Mouse (Mus musculus) layer of hippocampus, postnatal 25 days (tissue): ENCODE measurements around the gene Fam213a. TPM values are rescaled to one million over a fixed set of nuclear protein-coding genes. Genes with fewer than 3 reads are reported as not detected.
"Not testable (repeated sequence)": the region's sequence is repeated elsewhere in the genome, so short reads cannot be mapped to it uniquely, and the experiment has no call there.

ENCODE experiments used
- DNase-seq, 2 experiments: peaks; one replicate each; pipeline ENCODE4 v3.0.0; 2022; ENCODE audit warnings: mixed read lengths in 2 of 2, low spot score in 1 of 2; ENCODE audit errors: extremely low spot score in 1 of 2
- total RNA-seq, 2 experiments: library from RNA; stranded (reverse); gene quantifications; 2 replicates each; pipeline ENCODE4 v1.2.3; 2021

Gene Fam213a
- 100 to 1,000 TPM; 160 to 181 TPM for total RNA-seq

DNA sequence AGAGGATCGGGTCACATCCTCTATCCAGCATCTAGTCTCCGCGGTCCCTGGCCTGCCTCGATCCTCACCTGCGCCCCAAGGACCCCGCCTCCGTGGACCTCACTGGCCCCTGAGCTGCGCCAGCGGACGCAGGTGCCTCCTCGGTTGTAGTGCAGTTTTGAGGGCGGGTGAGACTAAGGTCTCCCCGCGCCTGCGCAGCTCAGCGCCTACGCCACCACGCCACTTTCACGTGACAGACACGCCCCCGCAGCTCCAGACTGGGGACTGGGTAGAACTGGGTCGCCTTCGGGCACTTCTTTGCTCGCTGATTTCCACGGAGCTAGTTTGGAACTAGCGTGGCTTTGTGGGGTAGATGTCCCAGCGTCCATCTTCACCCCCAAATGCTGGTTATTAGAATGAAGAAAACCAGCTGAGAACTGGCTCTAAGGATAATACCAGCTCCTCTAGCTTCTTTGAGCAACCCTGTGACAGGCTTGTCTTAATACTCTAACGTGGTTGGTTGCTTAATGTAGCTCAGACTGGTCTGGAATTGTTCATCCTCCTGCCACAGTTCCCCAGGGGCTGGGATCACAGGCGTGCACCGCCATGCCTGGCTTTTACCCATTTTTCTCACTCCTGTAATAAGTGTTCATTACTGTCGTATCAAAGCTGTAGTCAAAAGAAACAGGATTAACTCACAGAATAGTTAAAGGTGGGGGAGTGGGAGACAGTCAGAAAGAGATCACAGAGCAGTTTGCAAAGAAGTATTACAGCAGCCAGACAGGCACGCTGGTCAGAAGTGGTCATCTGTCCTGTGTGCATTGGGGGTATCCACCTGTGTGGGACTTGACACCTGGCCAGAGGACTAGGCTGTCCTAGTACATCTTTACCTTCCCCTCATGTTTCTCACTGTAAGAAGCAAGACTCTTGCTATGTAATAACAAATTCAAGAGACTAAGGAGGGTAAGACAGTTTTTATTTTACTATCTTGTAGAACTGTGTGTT, at the start of gene Fam213a:
Gene Fam213a (minus strand): TSS at position 159 of the 984 bp plus-strand sequence.
- DNase-seq, result peak; percentile 86 to 90

DNA sequence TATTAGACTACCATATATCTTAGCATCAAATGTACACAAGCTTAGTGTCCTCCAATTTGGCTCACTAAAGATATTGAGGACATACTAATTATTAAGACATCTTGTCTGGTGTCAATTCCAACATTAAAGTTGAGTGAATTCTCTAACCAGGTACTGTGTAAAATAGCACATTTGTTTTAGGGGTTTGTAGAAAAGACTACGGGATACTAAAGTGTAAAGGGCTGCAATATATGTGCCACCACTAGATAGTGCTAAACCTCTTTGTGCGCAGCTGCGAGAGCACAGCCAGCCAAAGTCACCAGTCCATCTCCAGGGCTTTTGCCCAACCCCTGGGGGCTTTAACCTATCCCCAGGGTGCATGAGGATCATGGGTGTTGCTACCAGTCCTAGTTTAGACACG, 39.6 kb upstream of the Fam213a start:
- not testable (repeated sequence) for DNase-seq

DNA sequence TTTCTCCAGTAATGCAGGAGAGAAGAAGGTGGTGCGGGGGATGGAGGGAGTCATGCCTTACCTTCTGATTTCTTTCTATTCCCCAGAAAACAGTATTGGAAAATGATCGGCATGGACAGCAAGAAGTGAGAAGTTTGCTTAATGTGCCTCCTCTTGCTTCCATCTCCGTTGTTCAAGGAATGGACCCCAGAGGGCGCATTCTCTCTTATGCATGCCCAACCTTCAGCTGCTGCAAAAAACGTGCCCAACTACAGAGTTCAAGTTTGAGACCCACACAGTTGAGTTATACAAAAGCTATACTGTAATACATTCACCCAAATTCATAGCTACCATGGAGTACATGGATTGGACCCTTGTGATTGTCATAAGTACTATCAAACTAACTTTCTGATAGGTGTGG, 38.9 kb upstream of the Fam213a start:
- DNase-seq, result no peak

DNA sequence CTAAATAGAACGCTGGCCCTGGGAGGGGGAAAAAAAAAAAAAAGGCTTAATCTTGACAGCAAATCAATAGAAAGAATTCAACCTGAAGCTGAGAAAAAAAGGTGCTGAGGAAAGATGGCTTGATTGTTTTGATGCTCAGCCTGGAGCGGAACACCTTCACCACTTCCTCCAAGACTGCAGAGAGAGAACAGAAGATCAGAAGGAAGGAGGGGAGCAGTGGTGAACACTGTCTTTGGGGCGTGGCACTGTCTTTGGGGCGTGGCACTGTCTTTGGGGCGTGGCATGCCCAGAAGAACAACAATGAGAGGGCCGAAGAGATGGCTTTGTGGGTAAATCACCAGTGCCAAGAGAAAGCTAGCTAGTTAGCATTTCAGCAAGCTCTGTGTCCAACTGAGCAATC, 36.9 kb upstream of the Fam213a start:
- no peak for DNase-seq

DNA sequence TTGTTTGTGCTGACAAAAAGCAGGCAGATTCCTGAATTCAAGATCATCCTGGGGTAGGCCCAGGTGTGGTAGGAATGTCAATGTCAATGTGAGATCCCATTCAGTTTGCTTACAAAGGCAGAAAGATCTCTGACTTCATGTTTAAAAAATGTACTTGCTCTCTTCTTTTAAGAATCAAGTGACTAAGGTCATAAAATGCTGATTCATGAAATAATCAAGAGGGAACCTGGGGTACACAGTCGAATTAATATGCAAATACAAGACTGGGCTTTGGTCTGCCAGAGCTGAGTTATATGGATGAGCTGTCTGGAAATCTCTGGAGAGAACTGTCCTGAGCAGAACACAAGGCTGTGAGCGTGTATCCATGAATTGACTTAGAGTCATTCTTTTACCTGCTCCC, 33.8 kb upstream of the Fam213a start:
- DNase-seq, result no peak

DNA sequence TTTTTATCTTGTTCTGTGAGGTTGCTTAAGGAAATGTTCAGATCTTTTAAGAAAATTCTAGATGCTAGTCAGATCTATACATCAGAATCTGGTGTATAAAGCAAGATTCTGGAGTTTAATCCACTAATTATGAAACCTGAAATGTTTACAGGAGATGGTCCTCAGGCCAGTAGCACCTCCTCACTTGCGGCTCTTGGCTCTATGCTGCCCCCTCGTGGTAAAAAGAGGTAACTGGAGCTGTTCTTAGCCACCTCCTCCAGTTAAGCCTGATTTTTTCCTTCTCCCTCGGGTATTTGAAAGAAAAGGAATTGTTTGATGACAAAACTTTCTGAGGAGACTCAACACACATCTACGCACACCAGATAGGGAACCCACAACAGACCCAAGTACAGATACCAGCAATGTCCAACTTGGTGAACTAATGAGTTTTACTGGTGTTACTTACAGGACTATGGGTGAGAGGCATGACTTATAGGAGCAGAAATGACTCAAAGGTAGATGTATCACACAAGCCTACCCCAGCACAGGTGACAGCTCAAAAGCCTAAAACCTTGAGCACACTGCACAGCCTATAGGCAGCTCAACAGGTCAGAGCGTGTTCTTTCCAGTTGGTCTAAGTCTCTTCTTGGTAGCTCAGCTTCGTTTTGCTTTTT, 21.7 kb upstream of the Fam213a start:
- DNase-seq, result peak; percentile 49 to 76

DNA sequence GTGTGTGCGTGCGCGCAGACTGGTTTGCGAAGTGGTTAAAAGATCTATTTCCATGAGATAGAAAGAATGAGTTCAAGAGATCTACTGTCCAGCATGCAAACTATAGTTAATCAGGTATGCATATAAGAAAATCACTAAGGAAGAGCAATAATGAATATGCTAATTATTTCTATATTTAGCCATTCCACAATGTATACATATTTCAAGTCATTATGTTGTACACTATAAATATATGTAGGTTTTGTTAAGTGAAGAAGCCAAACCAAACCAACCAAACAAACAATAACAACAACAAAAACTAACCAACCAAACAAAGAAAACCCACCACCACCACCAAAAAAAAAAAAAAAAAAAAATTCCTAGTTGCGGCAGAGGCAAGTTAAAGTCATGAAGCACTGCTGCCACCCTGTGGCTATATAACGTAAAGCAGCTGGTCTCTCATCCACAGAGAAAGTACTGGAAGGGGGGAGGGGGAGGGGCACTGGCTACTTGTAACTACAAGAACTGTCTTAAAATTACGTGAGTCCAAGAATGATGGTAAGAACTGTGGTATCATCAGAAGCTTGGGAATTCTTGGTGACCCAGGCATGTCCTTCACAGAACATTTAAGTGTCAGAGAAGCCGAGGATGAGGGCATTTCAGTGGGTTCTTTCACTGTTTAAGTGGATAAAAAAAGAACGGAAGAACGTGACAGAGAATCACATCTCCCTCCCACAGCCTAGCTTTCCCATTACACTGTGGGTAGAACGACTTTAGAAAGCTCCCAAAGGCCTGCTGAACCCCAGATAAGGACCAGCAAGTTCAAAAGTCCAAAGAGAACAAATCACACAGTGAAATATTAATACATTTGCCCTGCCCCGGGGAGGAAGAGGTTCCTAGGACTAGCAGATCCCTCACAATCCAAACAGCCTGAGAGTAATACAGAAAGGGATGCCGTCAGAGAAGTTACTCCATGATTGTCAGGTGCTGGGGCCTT, 19.8 kb upstream of the Fam213a start:
- DNase-seq, result peak; percentile 58 to 85

DNA sequence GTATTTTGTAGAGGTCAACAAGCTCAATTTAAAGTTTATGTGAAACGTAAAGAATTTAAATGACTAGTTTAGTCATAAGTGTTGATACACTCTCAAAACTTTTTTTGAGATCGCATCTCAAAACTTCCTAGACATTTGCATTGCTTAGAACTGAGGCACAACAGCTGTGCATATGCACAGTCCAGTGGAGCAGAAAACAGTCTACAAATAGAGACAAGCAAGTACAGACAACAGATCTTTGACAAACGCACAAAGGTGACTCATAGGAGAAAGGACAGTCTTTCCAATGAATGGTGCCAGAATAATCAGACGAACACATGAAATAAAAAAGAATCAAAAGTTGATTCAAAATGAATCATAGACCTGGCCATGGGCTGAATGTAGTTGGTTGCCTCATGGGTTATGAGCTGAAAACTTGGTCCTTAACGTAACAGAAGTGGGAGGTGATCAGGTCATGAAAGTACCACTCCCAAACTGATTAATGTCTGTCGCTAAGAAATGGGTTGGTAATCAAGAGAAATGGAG, 17.5 kb upstream of the Fam213a start:
- DNase-seq, result no peak

DNA sequence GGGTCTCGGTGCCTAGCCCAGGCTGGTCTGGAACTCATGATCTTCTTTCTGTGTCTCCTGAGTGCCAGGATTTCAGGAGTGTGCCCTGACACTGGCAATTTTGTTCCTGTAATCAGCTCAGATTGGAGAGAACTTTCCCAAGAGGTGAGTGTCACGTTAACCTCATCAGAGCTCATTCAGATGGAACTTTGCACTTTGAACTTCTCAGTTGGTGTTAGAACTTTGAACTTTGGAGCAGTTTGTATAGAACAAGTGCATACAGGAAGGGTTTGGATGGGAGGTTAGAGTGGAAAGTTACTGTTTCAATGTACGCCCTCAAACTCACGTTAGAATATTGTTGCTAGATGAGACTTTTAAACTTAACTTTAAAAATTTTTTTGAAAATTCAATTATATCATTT, 15.7 kb upstream of the Fam213a start:
- DNase-seq, result no peak

DNA sequence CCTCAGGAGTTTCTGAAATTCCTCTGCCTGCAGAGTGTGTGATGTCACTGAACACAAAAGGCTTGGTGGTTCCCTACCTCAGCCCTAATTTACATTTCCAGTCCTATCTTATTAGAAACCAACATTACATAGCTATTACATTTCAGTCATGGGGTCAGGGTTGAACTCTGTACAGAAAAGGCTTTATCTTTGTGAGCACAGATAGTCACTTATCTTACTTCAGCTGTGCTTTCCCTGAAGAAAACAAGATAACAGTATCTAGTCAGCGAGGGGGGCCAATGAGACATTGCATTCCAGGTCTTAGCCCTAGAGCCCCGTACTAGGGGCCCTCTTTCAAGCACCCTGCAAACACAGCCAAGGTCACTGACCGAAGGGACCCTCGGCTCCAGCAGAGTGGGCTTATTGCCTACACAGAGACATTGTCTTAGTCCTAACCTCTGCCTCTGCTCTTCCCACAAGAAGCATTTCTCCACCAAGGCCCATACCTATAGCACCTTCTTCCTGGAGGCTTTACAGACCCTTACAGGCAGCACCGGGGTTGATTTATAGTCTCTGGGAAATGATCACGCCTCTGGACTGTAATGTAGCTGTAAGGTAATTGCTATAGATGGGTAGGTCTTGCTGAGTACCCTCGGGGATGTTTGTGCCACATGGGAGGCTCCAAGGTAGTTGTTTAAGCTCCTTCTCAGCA, 12.2 kb upstream of the Fam213a start:
- no peak for DNase-seq

DNA sequence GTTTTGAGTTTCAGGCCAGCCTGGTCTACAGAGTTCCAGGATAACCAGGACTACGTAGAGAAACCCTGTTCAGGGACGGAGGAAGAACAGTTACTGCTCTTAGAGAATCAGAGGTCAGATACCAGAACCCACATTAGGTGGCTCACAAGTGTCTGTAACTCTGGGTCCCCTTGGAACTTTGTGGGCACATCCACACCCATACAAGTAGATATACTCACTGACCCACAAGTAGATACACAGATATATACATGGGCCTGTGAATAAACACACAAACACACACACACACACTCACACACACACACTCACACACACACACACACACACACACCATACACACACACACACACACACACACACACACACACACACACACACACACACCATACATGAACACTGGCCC, 11.5 kb upstream of the Fam213a start:
- no peak for DNase-seq

DNA sequence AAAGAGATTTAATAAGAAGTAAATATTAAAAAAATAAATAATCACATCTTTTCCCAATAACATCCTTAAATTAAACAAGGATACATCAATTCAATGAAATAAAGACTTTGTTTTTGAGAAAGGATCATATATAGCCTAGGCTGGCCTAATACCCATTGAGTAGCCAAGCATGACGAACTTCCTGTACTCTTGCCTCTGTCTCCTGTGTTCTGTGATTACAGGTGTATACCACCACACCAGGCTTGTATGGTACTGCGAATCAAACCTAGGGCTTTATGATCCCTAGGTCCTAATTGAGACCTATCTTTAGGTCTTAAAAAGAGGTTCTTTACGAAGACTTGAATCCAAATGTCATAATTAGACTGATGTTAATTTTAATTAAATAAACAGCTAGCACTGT, 7.7 kb upstream of the Fam213a start:
- no peak for DNase-seq

DNA sequence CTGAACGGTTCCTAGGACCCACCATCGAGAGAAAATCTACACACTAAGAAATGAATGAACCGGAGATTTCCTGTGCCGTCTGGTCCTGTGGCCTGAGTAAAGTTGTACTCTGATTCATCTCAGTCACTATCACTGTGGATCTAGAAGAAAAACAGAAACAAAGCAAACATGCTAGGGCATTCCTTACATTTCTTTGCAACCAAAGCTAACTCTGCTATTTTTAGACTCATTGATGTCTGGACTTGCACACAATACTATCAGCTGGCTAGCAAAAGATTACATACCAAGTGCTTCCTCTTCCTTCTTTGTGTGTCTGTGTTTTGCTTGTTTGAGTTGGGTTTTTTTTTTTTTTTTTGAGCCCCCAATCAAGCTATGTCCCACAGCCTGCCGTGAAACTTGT, 3.9 kb upstream of the Fam213a start:
- DNase-seq, result no peak

DNA sequence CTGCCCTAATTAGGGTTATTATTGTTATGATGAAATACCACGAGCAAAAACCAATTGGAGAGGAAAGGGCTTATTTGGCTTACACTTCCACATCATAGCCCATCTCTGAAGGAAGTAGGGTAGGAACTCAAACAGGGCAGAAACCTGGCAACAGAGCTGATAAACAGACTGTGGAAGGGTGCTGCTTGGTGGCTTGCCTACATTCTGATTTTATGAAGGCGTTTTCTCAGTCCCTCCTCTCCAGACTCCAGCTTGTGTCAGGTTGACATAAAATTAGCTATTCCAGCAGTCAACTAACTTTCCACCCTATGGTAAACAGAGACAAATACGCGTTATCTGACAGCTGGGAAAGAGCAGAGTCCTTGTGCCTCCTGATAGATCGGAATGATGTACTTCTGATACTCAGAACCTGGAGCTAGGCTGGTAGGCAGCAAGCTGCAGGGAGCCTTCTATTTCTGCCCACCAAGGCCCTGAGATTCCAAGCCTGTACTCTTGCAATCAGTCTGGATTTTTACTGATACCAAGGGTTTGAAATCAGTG, 1.2 kb upstream of the Fam213a start:
- DNase-seq, result no peak

DNA sequence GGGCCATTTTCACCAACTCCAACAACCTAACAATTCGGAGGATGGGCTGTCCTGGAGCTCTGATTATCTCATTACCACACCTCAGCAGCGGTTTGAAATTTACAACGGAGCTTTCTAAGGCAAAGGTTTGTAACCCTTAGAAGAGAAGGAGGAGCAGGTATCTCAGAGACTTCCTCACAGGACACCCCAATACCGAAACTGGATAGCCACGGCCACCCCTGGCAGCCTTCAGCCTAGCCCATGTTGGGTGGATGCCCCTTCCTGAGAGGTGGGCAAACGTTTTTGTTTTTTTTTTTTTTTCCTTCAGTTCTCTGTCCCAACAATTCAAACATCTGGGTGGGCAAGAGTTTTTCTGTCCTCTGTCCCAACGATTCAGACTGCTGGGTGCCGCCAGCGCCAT, 445 bp downstream of the Fam213a start:
- DNase-seq, result no peak

DNA sequence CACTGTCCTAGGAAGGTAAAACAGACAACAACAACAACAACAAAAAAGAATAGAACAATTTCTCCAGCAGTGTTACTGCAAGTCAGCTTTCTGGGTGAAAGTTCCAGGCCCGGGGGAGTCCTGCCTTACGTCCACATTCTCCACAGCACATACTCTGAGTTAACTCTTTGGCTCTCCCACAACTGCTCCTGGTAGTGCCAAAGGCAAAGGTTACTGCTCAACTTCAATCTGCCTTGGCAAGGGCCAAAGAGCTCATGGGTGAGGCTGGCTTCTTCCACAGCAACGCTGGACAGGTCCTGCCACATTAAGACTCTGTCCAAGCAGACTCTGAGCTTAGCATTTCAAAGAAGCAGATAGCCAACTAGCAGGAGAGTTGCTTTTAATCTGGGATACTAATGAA, 1.7 kb downstream of the Fam213a start:
- DNase-seq, result no peak

DNA sequence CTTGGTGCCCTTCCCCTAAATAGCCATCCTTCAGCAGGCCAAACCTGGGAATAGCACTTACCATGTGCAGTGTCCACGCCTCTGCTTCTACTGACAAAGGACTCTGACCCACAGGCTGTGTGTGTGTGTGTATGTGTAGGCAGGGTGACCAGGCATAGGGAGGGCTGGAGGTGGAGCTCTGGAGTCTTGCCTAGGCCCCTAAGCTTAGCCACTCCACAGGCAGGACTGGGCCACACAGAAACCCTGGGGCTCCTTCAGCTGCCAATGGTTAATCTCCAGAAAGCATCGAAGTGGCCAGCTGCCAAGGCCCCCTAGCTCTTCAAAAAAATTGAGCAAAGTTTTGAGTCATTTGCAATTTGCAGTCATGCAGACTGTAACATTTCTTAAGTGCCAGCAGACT, 5.5 kb downstream of the Fam213a start:
- no peak for DNase-seq

DNA sequence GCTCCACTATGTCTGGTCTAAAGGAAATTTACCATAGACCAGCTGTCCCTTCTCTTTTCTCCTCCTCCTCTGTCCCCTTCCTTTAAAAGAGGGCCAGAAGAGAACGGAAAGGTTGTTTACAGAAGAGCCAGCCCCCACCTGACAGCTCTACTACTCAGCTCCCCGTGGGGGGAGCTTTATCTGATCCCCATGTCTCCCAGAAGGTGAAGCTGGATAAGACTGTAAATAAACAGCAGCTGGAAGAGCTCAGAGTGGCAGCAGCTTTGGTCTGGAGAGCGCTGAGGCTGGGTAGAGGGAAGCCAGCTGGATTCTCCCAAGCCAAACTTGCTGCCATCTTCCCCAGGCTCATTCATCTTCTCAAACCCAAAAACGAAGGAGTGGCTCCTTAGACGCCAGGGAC, 5.9 kb downstream of the Fam213a start:
- DNase-seq, result no peak

DNA sequence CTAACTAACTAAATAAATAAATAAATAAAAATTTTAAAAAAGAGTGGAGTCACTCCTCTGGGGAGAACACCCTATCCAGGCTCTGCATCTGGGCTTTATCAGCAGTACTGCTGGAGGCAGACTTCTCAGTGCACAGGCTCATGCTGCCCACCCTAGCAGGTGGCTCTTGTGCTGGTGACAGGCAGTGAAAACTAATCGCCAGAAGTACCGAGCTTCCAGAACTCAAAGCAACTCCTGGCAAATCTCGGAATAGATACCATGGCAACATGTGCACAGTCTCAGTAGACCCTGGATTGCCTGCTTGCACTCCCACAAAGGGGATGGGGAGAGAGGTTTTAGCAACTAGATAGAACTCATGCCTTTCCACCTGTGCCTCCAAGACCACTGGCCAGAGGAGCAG, 6.7 kb downstream of the Fam213a start:
- no peak for DNase-seq

DNA sequence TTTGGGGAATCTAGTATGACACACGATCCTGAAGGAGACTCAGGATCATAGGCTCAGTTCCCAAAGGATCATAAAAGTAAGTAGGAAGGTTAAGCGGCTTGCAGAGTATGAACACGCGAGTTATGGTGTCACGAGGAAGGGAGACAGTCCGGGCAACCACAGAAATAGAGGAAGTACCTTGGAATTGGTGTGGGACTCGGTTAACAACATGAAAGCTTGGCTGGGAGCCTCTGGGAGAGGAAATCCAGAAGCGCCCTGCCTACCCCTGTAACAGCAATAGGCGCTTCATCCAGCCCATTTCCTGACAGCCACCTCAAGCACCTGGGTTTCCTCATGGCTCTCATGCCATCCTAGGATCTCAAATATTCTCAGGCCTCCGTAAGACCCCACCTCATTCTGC, 7.3 kb downstream of the Fam213a start:
- DNase-seq, result no peak
